Mouse (Mus musculus) myocyte (in vitro differentiated cells): ENCODE measurements around the gene Cdkn2a. TPM values are rescaled to one million over a fixed set of nuclear protein-coding genes. Genes with fewer than 3 reads are reported as not detected.

ENCODE experiments used
- H3K27me3 ChIP-seq: one replicate; pipeline ENCODE4 v1.6.1; 2011; ENCODE audit not compliant: control insufficient read depth, insufficient read depth, insufficient read length
- H3K36me3 ChIP-seq: one replicate; pipeline ENCODE4 v1.6.1; 2011; ENCODE audit not compliant: control insufficient read depth, insufficient read depth
- H3K4me2 ChIP-seq: one replicate; pipeline ENCODE4 v1.6.1; 2011; ENCODE audit warnings: low read depth, control low read depth
- H3K4me3 ChIP-seq: one replicate; pipeline ENCODE4 v1.5.1; 2011; ENCODE audit warnings: mild to moderate bottlenecking, control low read depth, moderate library complexity
- H3K79me2 ChIP-seq: one replicate; pipeline ENCODE4 v1.6.1; 2011; ENCODE audit not compliant: control insufficient read depth, insufficient read depth
- H3ac ChIP-seq: one replicate; pipeline ENCODE4 v1.6.1; 2011; ENCODE audit not compliant: control insufficient read depth, insufficient read length
- CEBPB ChIP-seq: IDR thresholded peaks from 2 replicates; pipeline ENCODE4 v1.6.1; 2011; ENCODE audit warnings: mild to moderate bottlenecking, moderate library complexity; ENCODE audit not compliant: poor library complexity, insufficient read depth, severe bottlenecking
- E2F4 ChIP-seq: IDR thresholded peaks from one replicate; pipeline ENCODE4 v1.6.1; 2011; ENCODE audit warnings: mild to moderate bottlenecking, control low read depth, moderate library complexity; ENCODE audit not compliant: insufficient read depth
- MAX ChIP-seq: IDR thresholded peaks from one replicate; pipeline ENCODE4 v1.6.1; 2011; ENCODE audit warnings: low read depth, mild to moderate bottlenecking, control low read depth
- MYOD1 ChIP-seq, 3 experiments: IDR thresholded peaks; one replicate each; pipeline ENCODE4 v1.6.1; 2011; ENCODE audit warnings: control low read depth in 2 of 3, low read depth in 2 of 3, mild to moderate bottlenecking in 2 of 3, moderate library complexity in 1 of 3; ENCODE audit not compliant: insufficient read length in 2 of 3, control insufficient read depth in 1 of 3
- MYOG ChIP-seq, 3 experiments: IDR thresholded peaks; one replicate each; pipeline ENCODE4 v1.6.1; 2011; ENCODE audit warnings: control low read depth in 2 of 3, low read depth in 2 of 3, mild to moderate bottlenecking in 2 of 3; ENCODE audit not compliant: insufficient read length in 2 of 3, control insufficient read depth in 1 of 3, insufficient read depth in 1 of 3
- POLR2A ChIP-seq: IDR thresholded peaks from one replicate; pipeline ENCODE4 v1.6.1; 2011; ENCODE audit warnings: low read depth, mild to moderate bottlenecking, control low read depth, moderate library complexity; ENCODE audit not compliant: insufficient read length
- POLR2AphosphoS2 ChIP-seq: IDR thresholded peaks from one replicate; pipeline ENCODE4 v1.6.1; 2011; ENCODE audit warnings: low read depth, control low read depth; ENCODE audit not compliant: insufficient read length
- REST ChIP-seq: IDR thresholded peaks from one replicate; pipeline ENCODE4 v1.6.1; 2011; ENCODE audit warnings: mild to moderate bottlenecking, control low read depth, moderate library complexity; ENCODE audit not compliant: insufficient read depth, insufficient read length
- SRF ChIP-seq: IDR thresholded peaks from one replicate; pipeline ENCODE4 v1.6.1; 2011; ENCODE audit warnings: low read depth; ENCODE audit not compliant: control insufficient read depth, insufficient read length
- TCF12 ChIP-seq: IDR thresholded peaks from one replicate; pipeline ENCODE4 v1.6.1; 2011; ENCODE audit warnings: mild to moderate bottlenecking, control low read depth; ENCODE audit not compliant: poor library complexity, insufficient read depth, severe bottlenecking
- TCF3 ChIP-seq: IDR thresholded peaks from one replicate; pipeline ENCODE4 v1.6.1; 2011; ENCODE audit warnings: low read depth, control low read depth; ENCODE audit not compliant: insufficient read length
- USF1 ChIP-seq: IDR thresholded peaks from one replicate; pipeline ENCODE4 v1.6.1; 2011; ENCODE audit warnings: low read depth, mild to moderate bottlenecking, control low read depth, moderate library complexity
- polyA plus RNA-seq: library from polyadenylated mRNA; unstranded; fragments of >200 nt; fragmentation: generic; extraction: Trizol; gene quantifications from one replicate; pipeline ENCODE4 v1.2.1, GENCODE M21; 2012; ENCODE audit warnings: missing spikeins

Gene Cdkn2a
- polyA plus RNA-seq, result not detected

DNA sequence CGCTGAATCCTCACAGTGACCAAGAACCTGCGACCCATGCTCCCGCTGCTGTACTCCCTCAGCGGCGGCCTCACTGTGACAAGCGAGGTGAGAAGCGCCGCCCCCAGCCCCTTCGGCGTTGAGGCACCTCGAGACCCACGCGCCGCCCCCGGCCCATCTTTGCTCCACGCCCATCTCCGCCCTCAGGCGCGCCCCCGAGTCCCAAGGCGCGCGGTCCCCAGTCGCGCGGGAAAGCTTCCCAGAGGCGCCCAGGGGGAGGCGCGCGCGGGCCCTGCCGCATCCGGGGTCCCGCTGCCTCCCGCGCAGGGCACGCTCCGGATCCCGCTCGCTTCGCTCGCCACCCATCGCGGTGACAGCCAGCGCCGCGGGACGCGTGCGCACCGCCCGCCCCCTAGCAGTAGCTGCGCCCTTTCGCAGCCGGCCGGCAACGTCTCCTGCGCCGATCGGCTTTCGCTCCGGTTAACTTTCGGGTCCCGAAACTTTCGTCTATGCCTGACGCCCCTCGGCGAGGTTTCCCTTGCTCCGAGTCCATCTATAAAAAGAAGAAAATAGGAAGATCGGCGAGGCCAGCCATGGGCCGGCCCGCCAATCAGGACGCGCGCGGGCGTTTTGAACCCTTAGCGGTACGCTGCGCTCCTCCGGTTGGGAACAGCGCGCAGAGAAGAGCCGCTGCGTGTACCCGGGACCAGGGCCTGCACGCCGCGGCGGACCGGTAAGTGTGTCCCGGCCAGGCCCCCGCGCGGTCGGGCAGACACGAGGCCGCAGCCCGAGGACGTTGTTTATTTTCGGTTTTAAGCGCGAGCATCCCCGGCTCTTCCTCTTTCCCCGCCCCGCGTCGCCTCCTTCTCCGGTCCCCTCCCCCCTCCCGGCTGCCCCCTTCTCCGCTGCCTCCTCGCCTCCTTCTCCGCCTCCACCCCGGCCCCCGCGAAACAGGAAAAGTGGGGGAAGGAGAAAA, at the start of gene Cdkn2a:
Gene Cdkn2a, minus strand, starts transcription at position 168 of the 955 bp plus-strand sequence.
- no peak within 1 kb of the TSS for H3ac ChIP-seq
- no peak for TF ChIP-seq TCF12
- no peak for TF ChIP-seq TCF3
- TF ChIP-seq POLR2AphosphoS2, result no peak
- no peak for TF ChIP-seq SRF
- no peak for TF ChIP-seq MYOG (IDR thresholded peaks at IDR 0.05; ENCODE audit: control insufficient read depth in 1 of 3, insufficient read depth in 1 of 3, insufficient read length in 2 of 3, low read depth in 2 of 3)
- TF ChIP-seq E2F4, result no peak
- no peak for TF ChIP-seq MAX
- TF ChIP-seq REST, result no peak
- TF ChIP-seq CEBPB, result no peak
- no peak for TF ChIP-seq MYOD1 (IDR thresholded peaks at IDR 0.05; ENCODE audit: control insufficient read depth in 1 of 3, insufficient read length in 2 of 3, low read depth in 2 of 3)
- H3K4me3 ChIP-seq, result no peak within 1 kb of the TSS
- H3K36me3 ChIP-seq, result no peaks in the 10 kb centered on the region
- no peaks in the 10 kb centered on the region for H3K27me3 ChIP-seq
- H3K4me2 ChIP-seq, result no peak within 1 kb of the TSS
- H3K79me2 ChIP-seq, result no peaks in the 10 kb centered on the region

DNA sequence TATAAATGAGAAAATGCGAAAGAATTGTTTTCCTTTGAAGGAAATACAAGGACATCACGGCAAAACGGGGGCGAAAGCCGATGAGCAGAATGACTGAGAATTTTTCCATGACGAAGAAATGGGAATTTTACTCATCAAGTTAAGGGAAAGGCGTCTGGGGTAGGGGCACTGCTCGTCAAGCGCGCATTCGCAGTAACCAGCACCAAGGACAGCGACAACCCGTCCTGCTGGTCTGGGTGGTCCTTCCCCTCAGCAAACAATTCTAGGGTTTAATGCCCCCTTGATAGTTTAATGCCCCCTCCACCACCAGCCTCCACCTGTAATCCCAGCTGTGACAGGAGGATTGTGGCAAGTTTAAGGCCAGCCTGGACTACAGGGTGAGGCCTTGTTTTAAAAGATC, 19.0 kb upstream of the Cdkn2a start:
- no peaks in the 10 kb centered on the region for H3K79me2 ChIP-seq
- no peaks in the 10 kb centered on the region for H3K36me3 ChIP-seq
- TF ChIP-seq MYOD1 (IDR thresholded peaks at IDR 0.05; ENCODE audit: control insufficient read depth in 1 of 3, insufficient read length in 2 of 3, low read depth in 2 of 3), result no peak
- no peak for TF ChIP-seq MYOG (IDR thresholded peaks at IDR 0.05; ENCODE audit: control insufficient read depth in 1 of 3, insufficient read depth in 1 of 3, insufficient read length in 2 of 3, low read depth in 2 of 3)
- TF ChIP-seq MAX, result no peak
- no peak for TF ChIP-seq TCF3
- TF ChIP-seq REST, result no peak
- no peak for TF ChIP-seq POLR2A
- no peak for TF ChIP-seq POLR2AphosphoS2
- no peak for TF ChIP-seq TCF12
- no peak for TF ChIP-seq CEBPB
- no peak for TF ChIP-seq E2F4
- no peak for TF ChIP-seq SRF
- TF ChIP-seq USF1, result no peak
- no peak overlapping the region for H3ac ChIP-seq
- H3K4me2 ChIP-seq, result no peak overlapping the region
- H3K4me3 ChIP-seq, result no peak overlapping the region
- no peaks in the 10 kb centered on the region for H3K27me3 ChIP-seq

DNA sequence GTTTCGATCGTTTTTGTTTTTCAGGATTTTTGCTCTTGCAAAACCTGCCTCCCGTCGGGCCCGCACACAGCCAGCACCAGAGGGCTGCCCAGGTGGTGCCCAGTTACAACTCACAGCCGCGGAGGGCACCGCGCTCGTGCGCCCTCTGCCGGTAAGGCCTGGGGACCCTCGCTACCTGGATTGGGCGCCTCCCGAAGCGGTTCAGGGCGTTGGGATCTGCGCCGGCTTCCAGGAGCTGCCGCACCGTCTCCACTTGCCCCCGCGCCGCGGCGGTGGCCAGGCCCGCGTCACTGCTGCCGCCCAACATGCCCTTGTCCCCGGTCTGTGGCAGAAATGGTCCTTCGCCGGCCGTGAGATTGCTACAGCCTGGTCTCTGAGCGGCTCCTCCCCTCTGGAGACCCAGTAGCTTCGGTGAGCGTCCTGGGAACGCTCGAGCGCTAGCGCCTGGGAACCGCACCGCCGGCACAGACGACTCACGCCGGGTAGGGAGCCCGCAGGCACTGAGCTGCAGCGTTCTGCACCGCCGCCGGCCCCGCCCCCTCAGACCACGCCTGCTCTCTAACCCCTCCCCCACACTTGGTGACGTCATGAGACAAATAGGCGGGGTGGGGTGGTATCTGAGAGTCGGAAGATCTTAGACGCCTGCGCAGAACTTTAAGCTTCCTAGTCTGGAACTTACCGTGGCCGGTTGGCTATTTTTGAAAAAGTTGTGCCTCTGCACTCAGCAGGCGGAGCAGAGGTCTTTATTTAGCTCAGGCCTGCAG, 16.2 kb upstream of the Cdkn2a start, which contains the start of gene Cdkn2b:
Gene Cdkn2b, minus strand, starts transcription at position 549 of the 764 bp plus-strand sequence.
- Histone ChIP-seq H3K36me3 (no peaks in the 10 kb centered on the region), H3K4me3 (no peak within 1 kb of the TSS), H3K27me3 (no peaks in the 10 kb centered on the region), H3K4me2 (no peak within 1 kb of the TSS), H3ac (no peak within 1 kb of the TSS), H3K79me2 (no peaks in the 10 kb centered on the region)
- TF ChIP-seq POLR2AphosphoS2 (no peak), CEBPB (no peak), E2F4 (no peak), TCF12 (no peak), USF1 (no peak), MAX (no peak), REST (no peak), POLR2A (no peak), MYOG (IDR thresholded peaks at IDR 0.05; ENCODE audit: control insufficient read depth in 1 of 3, insufficient read depth in 1 of 3, insufficient read length in 2 of 3, low read depth in 2 of 3) (no peak), TCF3 (no peak), SRF (no peak), MYOD1 (IDR thresholded peaks at IDR 0.05; ENCODE audit: control insufficient read depth in 1 of 3, insufficient read length in 2 of 3, low read depth in 2 of 3) (no peak)

DNA sequence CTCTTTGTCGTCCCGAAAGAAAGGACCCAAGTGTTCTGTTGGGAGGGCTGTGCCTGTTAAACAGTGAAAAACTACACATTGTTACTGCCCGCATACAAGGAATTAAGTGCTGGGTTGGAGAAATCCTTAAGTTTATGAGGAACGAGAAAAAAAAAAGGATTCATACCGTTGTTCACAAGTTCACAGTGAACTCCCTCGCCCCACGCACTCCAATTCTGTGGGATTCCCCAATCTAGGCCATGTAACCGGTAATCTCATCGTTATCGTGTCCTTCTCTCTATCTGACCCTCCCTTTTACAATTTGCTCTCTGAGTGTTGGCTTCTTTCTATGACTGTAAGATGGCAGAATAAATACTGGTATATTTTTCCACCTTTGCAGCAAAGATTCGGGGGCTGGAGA, 15.5 kb upstream of the Cdkn2a start:
- Histone ChIP-seq H3K79me2 (no peaks in the 10 kb centered on the region), H3K36me3 (no peaks in the 10 kb centered on the region), H3K27me3 (no peaks in the 10 kb centered on the region), H3ac (no peak overlapping the region), H3K4me2 (no peak overlapping the region), H3K4me3 (no peak overlapping the region)
- TF ChIP-seq MAX (no peak), USF1 (no peak), REST (no peak), MYOD1 (IDR thresholded peaks at IDR 0.05; ENCODE audit: control insufficient read depth in 1 of 3, insufficient read length in 2 of 3, low read depth in 2 of 3) (no peak), TCF3 (no peak), POLR2A (no peak), TCF12 (no peak), POLR2AphosphoS2 (no peak), E2F4 (no peak), SRF (no peak), CEBPB (no peak), MYOG (IDR thresholded peaks at IDR 0.05; ENCODE audit: control insufficient read depth in 1 of 3, insufficient read depth in 1 of 3, insufficient read length in 2 of 3, low read depth in 2 of 3) (no peak)
